Mouse (Mus musculus) neural tube, embryonic 14.5 days (tissue): ENCODE data around the gene 9030025P20Rik. TPM values are rescaled to one million over a fixed set of nuclear protein-coding genes. Genes with fewer than 3 reads are reported as not detected.

ENCODE experiments used
- polyA plus RNA-seq: library from polyadenylated mRNA; unstranded; fragments of >200 nt; fragmentation: Nextera tagmentation; extraction: Ambion mirVana; gene quantifications from 2 replicates; pipeline ENCODE4 v1.2.1, GENCODE M21; 2014

The 9030025P20Rik gene
- polyA plus RNA-seq, 1 experiment from 2014 or later: 6.9 TPM

Other genes with a start within 250 kb of the 9030025P20Rik start
- 7.8 and 10.2 TPM in 2 replicates for gene Wdr27, start 35.3 kb upstream of the 9030025P20Rik start, polyA plus RNA-seq
- gene 1600012H06Rik, start 35.3 kb upstream of the 9030025P20Rik start, polyA plus RNA-seq: 24.5 and 26.6 TPM in 2 replicates
- 21.2 and 21.3 TPM in 2 replicates for gene Phf10, start 17.2 kb upstream of the 9030025P20Rik start, polyA plus RNA-seq
- gene Gm3417, start 322 bp downstream of the 9030025P20Rik start, polyA plus RNA-seq: 1.3 TPM in 1 of 2 replicates, not detected in the other
- 4.6 and 6.6 TPM in 2 replicates for gene Gm3435, start 31.7 kb downstream of the 9030025P20Rik start, polyA plus RNA-seq
- 88.5 and 99.2 TPM in 2 replicates for gene Ermard, start 62.7 kb downstream of the 9030025P20Rik start, polyA plus RNA-seq
- 0.68 TPM in 1 of 2 replicates, not detected in the other for gene Tcte3, start 63.0 kb downstream of the 9030025P20Rik start, polyA plus RNA-seq
- gene Gm3448, start 63.1 kb downstream of the 9030025P20Rik start, polyA plus RNA-seq: 2.6 and 4.2 TPM in 2 replicates